Mouse (Mus musculus) kidney, adult 2 months (tissue): ENCODE measurements around the gene Gabarapl2.

Experiments used
- CTCF ChIP-seq: fragments of 200-500 bp; conservative IDR thresholded peaks from 2 replicates; pipeline ENCODE4 v1.5.1; 2011; ENCODE audit warnings: low read depth, mild to moderate bottlenecking, control low read depth, low read length, moderate library complexity, mixed read lengths; ENCODE audit not compliant: insufficient read depth, insufficient read length
- POLR2A ChIP-seq: fragments of 200-500 bp; IDR thresholded peaks from one replicate; pipeline ENCODE4 v1.6.1; 2011; ENCODE audit warnings: low read depth, low read length, control low read depth

- no peak for TF ChIP-seq POLR2A
- no peak for TF ChIP-seq CTCF
Measured at GRCm38 (mm10) chr8:111974138-111974537, 33.6 kb downstream of the Gabarapl2 start.
